Mouse (Mus musculus): Measurements from ENCODE around the gene Btbd11.

Gene Btbd11

GRCm38 (mm10) chr10:85507270-85508050 lies 120.8 kb downstream of the Btbd11 start:
- in situ Hi-C loops (cut with MboI; ENCODE audit: low pct_unique_long_range_greater_than_20kb in 1 of 2, low sequenced_read_pairs in 2 of 2, unreplicated experiment in 1 of 2) = no loop called here

- in situ Hi-C loops (cut with MboI; ENCODE audit: low pct_unique_long_range_greater_than_20kb in 1 of 2, low sequenced_read_pairs in 2 of 2, unreplicated experiment in 1 of 2) = no loop called here
Observed at GRCm38 (mm10) chr10:85508193-85508794, 121.7 kb downstream of the Btbd11 start.

GRCm38 (mm10) chr10:85509000-85509399 lies 122.4 kb downstream of the Btbd11 start:
- in situ Hi-C loops (cut with MboI; ENCODE audit: low pct_unique_long_range_greater_than_20kb in 1 of 2, low sequenced_read_pairs in 2 of 2, unreplicated experiment in 1 of 2) = no loop called here

- in situ Hi-C loops (cut with MboI; ENCODE audit: low pct_unique_long_range_greater_than_20kb in 1 of 2, low sequenced_read_pairs in 2 of 2, unreplicated experiment in 1 of 2) = no loop called here
Observed at GRCm38 (mm10) chr10:85510329-85510728, 123.7 kb downstream of the Btbd11 start.

GRCm38 (mm10) chr10:85512808-85513207 lies 126.2 kb downstream of the Btbd11 start:
- in situ Hi-C loops (cut with MboI; ENCODE audit: low pct_unique_long_range_greater_than_20kb in 1 of 2, low sequenced_read_pairs in 2 of 2, unreplicated experiment in 1 of 2) = no loop called here

GRCm38 (mm10) chr10:85517223-85518110 lies 130.9 kb downstream of the Btbd11 start:
- in situ Hi-C loops (cut with MboI; ENCODE audit: low pct_unique_long_range_greater_than_20kb in 1 of 2, low sequenced_read_pairs in 2 of 2, unreplicated experiment in 1 of 2) = no loop called here

- in situ Hi-C loops (cut with MboI; ENCODE audit: low pct_unique_long_range_greater_than_20kb in 1 of 2, low sequenced_read_pairs in 2 of 2, unreplicated experiment in 1 of 2) = no loop called here
Observed at GRCm38 (mm10) chr10:85518111-85518409, 131.4 kb downstream of the Btbd11 start.

GRCm38 (mm10) chr10:85522220-85522760 lies 135.7 kb downstream of the Btbd11 start:
- in situ Hi-C loops (cut with MboI; ENCODE audit: low pct_unique_long_range_greater_than_20kb in 1 of 2, low sequenced_read_pairs in 2 of 2, unreplicated experiment in 1 of 2) = no loop called here

GRCm38 (mm10) chr10:85525267-85526015 lies 138.8 kb downstream of the Btbd11 start:
- in situ Hi-C loops (cut with MboI; ENCODE audit: low pct_unique_long_range_greater_than_20kb in 1 of 2, low sequenced_read_pairs in 2 of 2, unreplicated experiment in 1 of 2) = no loop called here

- in situ Hi-C loops (cut with MboI; ENCODE audit: low pct_unique_long_range_greater_than_20kb in 1 of 2, low sequenced_read_pairs in 2 of 2, unreplicated experiment in 1 of 2) = no loop called here
Observed at GRCm38 (mm10) chr10:85526657-85527056, 140.0 kb downstream of the Btbd11 start.

- in situ Hi-C loops (cut with MboI; ENCODE audit: low pct_unique_long_range_greater_than_20kb in 1 of 2, low sequenced_read_pairs in 2 of 2, unreplicated experiment in 1 of 2) = no loop called here
Observed at GRCm38 (mm10) chr10:85527722-85528121, 141.1 kb downstream of the Btbd11 start.

- in situ Hi-C loops (cut with MboI; ENCODE audit: low pct_unique_long_range_greater_than_20kb in 1 of 2, low sequenced_read_pairs in 2 of 2, unreplicated experiment in 1 of 2) = no loop called here
Observed at GRCm38 (mm10) chr10:85533192-85533710, 146.6 kb downstream of the Btbd11 start.

GRCm38 (mm10) chr10:85538051-85538753 lies 151.6 kb downstream of the Btbd11 start:
- in situ Hi-C loops (cut with MboI; ENCODE audit: low pct_unique_long_range_greater_than_20kb in 1 of 2, low sequenced_read_pairs in 2 of 2, unreplicated experiment in 1 of 2) = no loop called here

GRCm38 (mm10) chr10:85539510-85540120 lies 153.0 kb downstream of the Btbd11 start:
- in situ Hi-C loops (cut with MboI; ENCODE audit: low pct_unique_long_range_greater_than_20kb in 1 of 2, low sequenced_read_pairs in 2 of 2, unreplicated experiment in 1 of 2) = no loop called here

- in situ Hi-C loops (cut with MboI; ENCODE audit: low pct_unique_long_range_greater_than_20kb in 1 of 2, low sequenced_read_pairs in 2 of 2, unreplicated experiment in 1 of 2) = no loop called here
Observed at GRCm38 (mm10) chr10:85540311-85541093, 153.9 kb downstream of the Btbd11 start.

- in situ Hi-C loops (cut with MboI; ENCODE audit: low pct_unique_long_range_greater_than_20kb in 1 of 2, low sequenced_read_pairs in 2 of 2, unreplicated experiment in 1 of 2) = no loop called here
Observed at GRCm38 (mm10) chr10:85541481-85541880, 154.9 kb downstream of the Btbd11 start.
